Mouse (Mus musculus) T-helper 17 cell (primary cell): ENCODE data around the gene Calhm1.

Experiments used
- in situ Hi-C, 2 experiments: fragments of 300-600 bp; cut with MboI, MseI; formaldehyde crosslinking; loops; 1 replicate in 1 of 2; 2 replicates in 1 of 2; pipeline ENCODE4 v1.15.1; 2025; ENCODE audit warnings: high pct_unique_total_duplicates in 2 of 2

The Calhm1 gene

DNA sequence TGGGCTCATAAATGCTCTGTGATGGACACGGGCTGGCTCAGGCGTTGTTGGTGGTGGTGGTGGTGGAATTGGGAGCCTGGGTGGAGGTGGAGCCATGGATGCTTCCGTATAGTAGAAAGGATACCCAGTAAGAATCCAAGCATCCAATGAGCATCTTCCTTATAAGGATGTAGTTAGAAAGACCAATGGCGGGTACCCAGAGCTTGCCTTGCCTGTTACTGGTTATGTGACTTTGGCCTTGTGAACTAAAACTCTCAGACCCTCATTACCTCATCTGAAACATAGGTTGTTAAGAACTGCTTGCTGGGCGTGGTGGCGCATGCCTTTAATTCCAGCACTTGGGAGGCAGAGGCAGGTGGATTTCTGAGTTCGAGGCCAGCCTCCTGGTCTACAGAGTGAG lies 9.7 kb upstream of the Calhm1 start:
- in situ Hi-C loops: no loop called here

DNA sequence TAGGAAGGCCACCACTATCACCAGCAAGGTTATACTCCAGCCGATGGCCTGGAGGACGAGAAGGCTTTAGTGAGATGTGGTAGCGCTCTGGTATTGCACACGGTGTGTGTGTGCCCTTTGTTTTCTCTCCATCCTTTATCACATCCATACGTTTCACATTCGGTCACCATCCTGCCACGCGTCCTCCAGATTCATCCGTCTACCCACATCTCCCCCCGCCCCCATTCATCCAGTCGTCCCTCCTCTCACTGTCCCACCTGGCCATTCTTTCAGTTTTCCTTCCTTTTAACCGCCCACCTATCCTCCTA lies 8.0 kb upstream of the Calhm1 start:
- in situ Hi-C loops: no loop called here

DNA sequence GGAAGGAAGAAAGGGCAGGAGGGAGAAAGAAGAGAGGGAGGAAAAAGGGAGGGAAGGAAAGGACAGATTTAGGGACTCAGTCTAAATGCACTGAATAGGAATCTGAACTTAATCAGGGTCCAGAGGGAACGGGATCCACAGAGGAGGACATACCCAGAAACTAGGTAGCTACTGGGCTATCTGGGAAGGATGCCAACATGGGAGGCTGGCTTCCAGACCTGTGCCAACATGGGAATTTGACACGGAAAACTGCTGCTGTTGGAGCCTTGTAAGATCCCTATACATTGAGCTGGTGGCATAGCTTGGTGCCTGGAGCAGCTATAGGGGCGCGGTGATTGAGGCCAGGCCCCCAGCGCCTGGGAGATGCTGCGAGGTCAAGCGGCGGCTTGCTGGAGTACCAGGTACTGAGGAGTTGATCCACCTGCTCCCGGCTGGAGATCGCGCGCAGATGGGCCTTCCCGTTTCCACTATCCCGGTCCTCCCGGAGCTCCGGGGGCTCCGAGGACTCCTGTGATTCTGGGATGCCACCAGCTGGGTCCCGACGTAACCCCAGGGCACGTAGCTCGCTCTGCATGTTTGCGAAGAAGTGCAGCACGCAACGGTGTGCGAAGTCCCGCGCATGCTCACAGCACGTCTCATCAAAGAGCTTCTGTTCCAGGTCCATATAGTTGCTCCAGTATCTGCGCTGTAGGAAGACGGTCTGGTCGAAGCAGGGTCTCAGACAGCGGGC lies 7.4 kb upstream of the Calhm1 start:
- in situ Hi-C loops: no loop called here

DNA sequence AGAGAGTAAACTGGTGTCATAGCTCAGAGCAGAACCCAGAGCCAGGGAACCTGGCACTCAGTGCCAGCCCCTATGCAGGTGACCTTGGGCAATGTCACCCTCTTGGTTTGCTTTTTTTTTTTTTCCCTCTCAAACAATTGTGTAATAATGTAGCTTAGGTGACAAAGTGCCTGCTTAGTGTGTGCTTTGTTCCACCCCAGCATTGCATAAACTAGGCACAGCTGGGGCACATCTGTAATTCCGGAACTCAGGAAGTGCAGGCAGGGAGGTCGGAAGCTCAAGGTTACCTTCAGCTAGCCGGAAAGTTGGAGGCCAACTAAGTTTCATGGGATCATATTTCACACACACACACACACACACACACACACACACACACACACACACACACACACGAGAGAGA lies 5.8 kb upstream of the Calhm1 start:
- in situ Hi-C loops: loop anchor here in 1 of 2 experiments (10.0 kb wide), 1 partner anchor 1155 kb away; the partner anchor contains the start of gene Armh3

DNA sequence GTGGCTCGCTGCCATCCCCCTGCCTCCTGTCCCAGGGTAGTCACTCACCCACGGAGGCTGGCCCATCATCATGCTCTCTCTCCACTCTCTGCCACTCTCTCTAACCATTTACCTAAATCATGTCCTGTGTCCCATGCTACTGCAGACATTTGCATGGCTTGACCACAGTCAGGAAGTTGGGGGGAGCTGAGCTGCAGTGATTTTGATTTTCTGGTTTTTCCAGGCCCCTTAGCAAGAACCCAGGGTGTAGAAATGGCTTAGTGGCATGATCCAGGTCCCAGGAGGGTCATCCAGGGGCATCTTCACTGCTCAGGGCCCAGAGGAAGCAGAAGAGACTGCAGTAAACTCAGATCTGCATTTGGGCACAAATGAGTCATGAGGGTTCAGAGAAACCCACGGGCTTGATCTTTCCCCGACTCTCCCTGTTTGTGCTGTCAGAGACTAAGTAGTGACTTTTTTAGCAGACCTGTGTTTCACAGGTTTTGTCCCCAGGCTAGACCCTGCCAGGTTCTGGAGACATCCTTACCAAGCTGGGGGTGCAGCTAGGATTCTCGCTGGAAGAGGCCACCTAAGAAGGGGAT lies 4.3 kb upstream of the Calhm1 start:
- in situ Hi-C loops: loop anchor here in 1 of 2 experiments (10.0 kb wide), 1 partner anchor 1154 kb away; the partner anchor contains the start of gene Armh3

DNA sequence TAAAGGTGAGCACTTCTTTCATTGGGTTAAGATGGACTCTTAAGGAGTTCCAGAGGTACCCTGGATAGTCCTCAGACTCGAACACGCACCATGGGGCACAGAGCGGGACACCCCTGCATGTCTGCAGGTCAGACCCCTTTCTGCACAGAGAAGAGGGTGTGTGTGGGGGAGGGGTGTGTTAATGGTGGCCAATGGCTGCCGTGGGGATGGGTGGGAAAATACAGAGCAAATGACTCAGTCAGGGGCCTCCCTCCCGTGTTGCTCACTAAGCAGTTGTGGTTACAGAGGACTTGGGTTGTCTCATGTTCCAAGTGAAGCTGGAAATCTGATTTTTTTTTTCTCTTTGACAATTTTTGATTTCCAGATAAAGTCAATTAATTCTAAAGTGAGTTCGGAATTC lies 1.6 kb downstream of the Calhm1 start:
- in situ Hi-C loops: loop anchor here in 1 of 2 experiments (10.0 kb wide), 1 partner anchor 1148 kb away; the partner anchor contains the start of gene Armh3

DNA sequence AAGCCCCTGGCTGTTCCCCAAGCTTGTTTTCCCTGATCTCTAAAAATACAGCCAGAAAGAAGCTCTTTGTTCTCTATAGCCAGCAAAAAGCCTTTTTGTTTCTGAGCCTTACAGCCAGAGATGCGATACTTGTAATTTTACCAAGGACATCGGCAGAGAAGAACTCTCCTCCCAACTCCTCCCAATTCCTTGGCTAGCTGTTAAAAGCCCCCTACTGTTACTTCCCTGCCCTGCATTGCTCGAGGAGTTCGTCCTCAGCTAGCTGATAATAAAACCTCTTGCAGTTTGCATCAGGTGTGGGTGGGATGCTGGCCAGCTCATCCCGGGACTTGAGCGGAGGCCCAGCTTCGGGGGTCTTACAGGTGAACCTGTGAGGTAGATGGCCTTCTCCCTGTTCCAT lies 4.4 kb downstream of the Calhm1 start:
- in situ Hi-C loops: loop anchor here in 1 of 2 experiments (10.0 kb wide), 1 partner anchor 1145 kb away; the partner anchor contains the start of gene Armh3

DNA sequence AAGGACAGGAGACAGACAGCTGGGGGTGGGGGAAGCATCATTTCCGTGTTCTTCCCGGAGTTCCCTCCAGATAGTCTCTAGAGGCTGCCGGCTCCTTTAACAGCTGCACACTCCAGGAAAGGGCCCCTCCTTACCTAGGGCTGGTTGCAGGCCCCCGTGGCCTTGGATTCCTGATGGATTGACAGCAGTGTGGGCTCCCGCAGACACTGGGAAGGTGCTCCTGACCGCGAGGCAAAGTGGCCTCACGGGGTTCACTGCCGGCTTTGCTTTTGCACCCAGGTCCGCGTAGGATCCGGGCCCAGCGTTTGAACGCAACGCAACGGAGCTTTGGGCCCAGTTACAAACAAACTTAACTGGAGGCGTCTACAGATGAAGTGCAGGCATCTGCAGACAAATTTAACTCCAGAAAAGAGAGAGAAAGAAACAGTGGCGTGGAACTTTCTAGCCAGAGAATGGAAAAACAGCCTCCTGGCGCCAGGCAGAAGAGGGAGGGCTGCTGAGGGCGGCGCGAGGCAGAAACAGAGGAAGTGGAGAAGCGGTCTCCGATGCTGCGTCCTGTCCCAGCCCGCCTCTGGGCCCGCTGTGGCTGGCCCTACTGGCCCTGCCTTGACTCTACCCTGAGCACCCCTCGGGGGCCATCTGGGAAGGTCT lies 6.2 kb downstream of the Calhm1 start, which contains the start of gene Calhm2:
Calhm2 (minus strand) TSS at position 524 of the 651 bp plus-strand sequence.
- in situ Hi-C loops: no loop called here

DNA sequence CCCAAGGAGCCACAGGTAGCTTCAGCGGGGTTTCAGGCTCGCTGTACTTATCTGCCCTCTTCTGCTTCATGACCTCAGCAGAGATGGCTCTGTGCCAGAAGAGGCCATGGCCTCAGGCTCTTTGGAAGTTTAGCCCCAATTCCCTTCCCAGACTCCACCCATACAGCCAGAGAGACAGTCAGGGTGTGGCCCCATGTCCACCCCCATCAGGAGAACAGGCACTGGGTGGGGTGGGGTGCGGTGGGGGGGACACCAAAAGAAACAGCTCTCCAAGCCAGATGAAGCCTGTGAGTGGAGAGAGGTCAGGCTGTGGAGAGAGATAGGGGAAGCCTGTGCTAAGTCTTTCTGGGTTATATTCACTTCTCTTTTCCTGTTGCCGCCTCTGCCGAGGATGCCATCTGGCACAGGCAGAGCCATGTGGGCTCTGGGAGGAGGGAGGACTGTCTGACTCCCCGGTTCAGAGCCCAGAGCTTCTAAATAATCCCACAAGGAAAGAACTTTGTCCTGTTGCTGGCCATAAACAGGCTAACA lies 6.9 kb downstream of the Calhm1 start:
- in situ Hi-C loops: no loop called here

DNA sequence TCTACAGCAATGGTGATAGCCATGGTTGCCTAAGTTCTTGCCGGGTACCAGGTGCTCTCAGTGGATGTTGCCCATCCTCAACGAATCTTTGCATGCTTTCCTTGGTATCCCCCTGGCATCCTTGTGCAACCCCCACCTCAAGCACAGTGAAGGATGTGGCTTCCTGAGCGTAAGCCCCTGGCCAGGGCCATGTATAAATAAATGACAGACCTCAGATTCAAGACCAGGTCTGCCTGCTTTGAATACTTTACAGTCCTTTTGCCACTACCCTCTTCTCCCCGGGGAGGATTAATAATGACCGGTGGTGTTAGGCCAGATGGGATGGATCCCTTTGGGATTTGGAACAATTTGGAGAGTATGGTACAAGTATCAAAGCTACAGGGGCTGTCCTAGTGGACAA lies 7.9 kb downstream of the Calhm1 start:
- in situ Hi-C loops: no loop called here

DNA sequence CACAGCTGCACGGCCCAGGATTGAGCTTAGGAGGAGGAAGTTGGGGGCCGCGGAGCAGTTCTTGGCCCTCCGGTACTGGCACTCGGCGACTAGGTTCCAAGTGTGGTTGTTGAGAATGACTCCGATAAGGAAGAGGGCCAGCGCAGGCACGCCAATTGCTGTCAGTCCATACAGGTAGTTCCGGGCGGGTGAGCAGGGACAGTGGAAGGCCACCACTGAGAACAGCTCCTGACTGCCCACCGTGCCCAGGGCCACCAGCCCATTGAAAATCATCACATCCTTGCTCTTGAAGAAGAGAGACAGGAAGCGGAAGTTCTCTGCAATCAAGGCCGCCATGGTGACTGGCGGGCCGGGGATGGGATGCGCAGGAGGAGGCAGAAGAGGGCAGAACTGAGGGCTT lies 8.5 kb downstream of the Calhm1 start:
- in situ Hi-C loops: no loop called here

DNA sequence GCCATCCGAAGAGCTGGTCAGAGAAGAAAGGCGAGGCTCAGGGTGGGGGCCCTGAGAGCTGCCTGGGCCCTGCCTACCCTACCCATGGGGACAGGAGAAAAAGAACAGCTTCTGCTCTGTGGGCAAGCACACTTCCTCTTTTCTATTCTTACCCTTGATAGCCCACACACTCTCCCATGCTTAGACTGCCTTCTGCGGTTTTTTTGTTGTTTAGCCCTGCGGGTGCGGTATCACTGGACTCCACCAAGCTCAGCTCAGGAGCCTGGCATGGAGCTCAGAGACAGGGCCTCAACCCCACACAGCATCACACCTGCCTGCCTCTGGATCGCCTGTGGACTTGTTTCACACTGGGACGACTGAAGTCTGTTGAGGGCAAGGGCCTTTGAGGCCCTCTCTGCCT lies 10.9 kb downstream of the Calhm1 start:
- in situ Hi-C loops: no loop called here

DNA sequence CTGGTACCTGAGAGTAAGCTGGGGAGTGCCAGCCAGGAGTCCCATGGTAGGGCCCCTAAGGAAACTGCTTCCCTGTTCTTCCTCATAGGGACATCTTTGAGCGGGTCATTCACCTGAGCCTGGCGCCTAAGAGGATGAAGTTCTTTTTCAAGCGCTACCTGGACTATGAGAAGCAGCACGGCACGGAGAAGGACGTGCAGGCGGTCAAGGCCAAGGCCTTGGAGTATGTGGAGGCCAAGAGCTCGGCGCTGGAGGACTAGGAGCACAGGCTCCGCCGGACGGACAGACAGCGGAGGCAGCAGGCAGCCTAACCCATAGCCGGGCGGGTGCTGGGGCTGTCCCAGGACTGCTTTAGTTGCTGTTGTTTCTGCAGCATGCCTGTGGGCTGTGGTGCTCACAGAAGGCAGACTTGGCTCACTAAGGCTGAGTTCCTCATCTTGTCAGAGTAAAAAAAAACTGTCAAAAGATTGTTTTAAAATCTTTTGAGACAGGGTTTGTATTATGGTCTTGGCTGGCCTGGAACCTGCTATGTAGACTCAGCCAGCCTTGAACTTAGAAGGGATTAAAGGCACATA lies 13.4 kb downstream of the Calhm1 start:
- in situ Hi-C loops: no loop called here

DNA sequence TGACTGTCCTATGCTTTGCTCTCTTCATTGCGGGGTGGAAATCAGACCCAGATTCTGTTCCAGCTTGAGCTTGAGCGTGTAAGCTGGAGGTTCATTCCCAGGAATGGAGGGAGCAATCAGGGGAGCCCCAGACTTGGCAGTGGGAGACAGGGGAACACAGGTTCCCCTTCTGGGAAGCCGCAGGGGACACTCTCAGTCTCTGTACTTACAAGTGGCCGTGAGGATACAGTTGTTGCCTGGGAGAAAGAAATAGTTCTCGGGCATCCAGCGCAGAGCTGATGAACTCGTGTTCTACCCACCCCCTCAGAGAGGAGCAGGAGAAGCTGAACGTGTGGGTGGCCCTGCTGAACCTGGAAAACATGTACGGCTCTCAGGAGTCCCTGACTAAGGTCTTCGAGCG lies 15.2 kb downstream of the Calhm1 start:
- in situ Hi-C loops: no loop called here

DNA sequence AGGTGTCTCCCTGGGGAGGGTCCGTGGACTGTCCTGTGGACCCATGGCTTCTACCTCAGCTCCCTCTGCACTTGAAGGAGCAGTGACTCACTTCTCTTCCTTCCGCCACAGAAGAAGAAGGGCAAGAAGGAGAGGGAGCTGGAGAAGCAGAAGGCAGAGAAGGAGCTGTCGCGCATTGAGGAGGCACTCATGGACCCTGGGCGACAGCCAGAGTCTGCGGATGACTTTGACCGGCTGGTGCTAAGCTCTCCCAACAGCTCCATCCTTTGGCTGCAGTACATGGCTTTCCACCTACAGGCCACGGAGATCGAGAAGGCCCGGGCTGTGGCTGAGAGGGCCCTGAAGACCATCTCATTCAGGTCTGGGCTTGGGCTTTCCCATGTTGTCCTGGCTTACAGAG lies 15.9 kb downstream of the Calhm1 start:
- in situ Hi-C loops: no loop called here

DNA sequence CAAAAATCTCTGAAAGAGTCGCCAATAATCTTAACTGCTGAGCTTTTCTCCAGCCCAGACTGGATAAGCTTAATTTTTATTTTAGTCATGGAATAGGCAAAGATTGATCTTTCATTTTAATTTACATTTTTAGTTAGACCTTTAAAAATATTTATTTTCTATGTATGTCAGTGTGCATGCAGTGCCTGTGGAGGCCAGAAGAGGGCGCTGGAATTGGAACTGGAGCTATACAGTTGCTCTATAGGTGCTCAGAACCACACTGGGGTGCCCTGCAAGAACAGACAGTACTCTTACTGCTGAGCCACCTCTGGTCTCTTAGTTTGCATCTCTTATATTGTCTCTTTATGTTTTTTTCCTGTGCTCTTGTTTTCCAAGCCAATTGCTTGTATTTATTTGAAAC lies 21.3 kb downstream of the Calhm1 start:
- in situ Hi-C loops: loop anchor here (5.0 kb wide), 1 partner anchor 44 kb away; no protein-coding TSS in a partner anchor

DNA sequence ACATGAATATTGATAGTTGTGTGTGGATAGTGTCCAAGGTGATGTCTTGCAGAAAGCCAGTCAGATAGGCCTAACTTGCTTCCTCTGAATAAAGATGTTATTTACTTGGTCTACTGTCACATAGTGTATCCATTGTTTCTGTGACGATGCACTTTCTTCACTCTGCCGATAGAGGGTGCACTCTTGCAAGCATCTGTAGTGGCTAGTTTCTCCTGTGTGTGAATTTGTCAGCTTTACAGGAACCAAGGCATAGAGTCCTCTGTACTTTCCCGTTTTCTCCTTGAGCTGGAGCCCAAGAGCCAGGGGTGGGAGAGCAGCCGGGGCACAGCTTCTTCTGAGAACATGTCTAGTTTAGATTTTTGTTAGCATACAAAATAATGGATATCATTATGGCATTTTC lies 23.0 kb downstream of the Calhm1 start:
- in situ Hi-C loops: loop anchor here (5.0 kb wide), 1 partner anchor 46 kb away; no protein-coding TSS in a partner anchor

DNA sequence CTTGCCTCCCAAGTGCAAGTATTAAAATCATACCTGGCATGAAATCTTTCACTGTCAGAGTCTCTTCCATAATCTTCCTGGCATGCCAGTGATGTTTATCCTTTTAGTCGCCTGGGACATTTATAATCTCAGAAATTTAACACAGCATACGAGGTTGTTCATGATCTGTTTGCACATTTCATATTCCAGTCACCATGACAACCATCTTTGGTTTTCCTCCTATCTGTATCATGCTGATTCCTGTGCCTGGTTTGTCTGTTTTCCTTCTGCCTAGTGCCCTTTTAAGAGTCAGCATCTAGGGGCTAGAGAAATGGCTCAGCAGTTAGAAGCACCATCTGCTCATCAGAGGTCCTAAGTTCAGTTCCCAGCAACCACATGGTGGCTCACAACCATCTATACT lies 25.4 kb downstream of the Calhm1 start:
- in situ Hi-C loops: no loop called here

DNA sequence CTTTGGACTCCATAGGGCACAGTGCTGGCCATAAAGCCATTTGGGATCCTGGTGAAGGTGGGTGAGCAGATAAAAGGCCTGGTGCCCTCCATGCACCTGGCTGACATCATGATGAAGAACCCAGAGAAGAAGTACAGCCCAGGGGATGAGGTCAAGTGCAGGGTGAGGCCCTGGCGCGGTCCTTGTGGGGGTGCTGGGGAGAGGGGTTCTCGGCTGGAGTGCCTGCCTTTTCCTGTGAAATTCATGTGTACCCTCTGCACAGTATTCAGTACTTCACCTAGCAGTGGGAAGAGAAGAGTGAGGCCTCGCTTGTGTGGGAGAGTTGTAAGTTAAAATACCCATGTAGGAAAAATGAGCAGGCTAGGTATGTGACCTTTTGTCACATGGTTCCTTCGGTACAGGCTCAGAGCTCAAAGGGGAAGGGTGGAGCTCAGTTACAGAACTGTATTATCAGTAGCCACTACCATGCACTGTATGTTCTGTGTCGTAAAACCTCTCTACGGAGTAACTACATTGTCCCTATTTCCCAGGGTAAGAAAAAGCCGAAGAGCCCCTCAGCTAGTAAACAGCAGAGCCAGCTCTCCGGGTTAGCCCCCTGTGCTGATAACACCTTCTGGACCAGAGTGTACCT lies 39.3 kb downstream of the Calhm1 start:
- in situ Hi-C loops: no loop called here

DNA sequence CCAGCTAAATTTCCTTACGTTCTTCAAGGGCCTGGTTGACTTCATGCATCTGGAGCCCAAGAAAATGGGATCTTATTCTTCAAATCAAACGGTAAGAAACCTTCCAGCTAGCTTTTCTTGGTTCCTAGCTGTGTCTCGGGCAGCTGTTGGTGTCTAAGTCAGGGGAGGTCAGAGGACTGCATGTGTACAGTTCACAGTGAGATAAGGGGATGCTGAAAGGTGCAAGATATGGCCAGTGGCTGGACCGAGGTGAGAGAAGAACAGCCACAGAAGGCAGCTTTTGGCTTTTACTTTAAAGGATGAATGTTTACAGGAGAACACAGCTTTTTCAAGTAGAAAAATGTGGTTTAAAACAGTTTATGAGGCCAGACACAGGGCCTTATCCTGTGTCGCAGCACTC lies 43.0 kb downstream of the Calhm1 start:
- in situ Hi-C loops: no loop called here
